Mouse (Mus musculus): ENCODE data around the gene Pla2g4a. TPM values are rescaled to one million over a fixed set of nuclear protein-coding genes. Genes with fewer than 3 reads are reported as not detected.
A peak's percentile ranks its signal among the peaks of the same experiment; 100 is the strongest.
"Not testable (repeated sequence)": the region's sequence is repeated elsewhere in the genome, so short reads cannot be mapped to it uniquely, and the experiment has no call there.

Gene Pla2g4a
- polyA plus RNA-seq, 1 experiment: 1.4 TPM

DNA sequence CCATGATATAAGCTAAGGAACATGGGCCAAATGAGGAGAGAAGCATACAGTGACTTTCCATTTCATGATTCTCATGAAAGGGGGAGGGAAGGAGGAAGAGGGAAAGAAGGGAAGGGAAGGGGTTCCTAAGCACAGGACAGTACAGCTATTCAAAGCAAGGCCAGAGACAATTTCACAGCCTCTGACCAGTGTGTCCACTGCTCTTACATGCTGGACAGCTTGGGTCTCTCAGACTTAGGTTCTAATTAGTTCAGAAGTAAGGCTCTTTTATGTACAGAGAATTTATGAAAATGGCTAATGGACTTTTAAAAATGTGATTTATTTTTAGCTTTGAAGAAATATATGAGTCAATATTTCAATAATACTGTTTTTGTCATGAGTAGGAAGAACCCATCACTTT, 9.0 kb downstream of the Pla2g4a start:
- no peak for DNase-seq (ENCODE audit: low read depth)
- no peak for TF ChIP-seq POLR2A (IDR thresholded peaks at IDR 0.05; ENCODE audit: borderline replicate concordance, extremely low read depth, insufficient read depth, insufficient read length, poor library complexity, severe bottlenecking)
- TF ChIP-seq CTCF (IDR thresholded peaks at IDR 0.05; ENCODE audit: borderline replicate concordance, extremely low read depth, insufficient read depth, insufficient read length): no peak

DNA sequence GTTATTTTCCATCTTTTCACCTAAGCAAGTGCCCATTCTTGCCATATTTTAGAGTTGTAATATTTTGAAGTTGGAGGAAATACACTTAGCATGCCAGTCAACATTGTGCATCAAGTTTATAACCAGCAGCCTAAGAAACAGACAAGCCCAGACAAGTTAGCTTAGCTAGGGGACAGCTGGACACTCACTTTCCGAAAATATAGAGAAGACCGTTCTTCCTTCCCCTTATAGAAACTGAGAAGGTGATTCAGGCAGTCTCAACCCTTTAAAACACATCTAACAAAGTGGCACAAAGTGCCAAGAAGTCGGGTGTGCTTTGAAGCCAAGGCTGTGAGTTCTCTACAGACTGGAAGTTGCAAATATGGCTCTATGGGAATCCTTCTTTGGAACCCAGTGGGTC, 10.4 kb downstream of the Pla2g4a start:
- TF ChIP-seq CTCF (IDR thresholded peaks at IDR 0.05; ENCODE audit: borderline replicate concordance, extremely low read depth, insufficient read depth, insufficient read length): no peak
- no peak for TF ChIP-seq POLR2A (IDR thresholded peaks at IDR 0.05; ENCODE audit: borderline replicate concordance, extremely low read depth, insufficient read depth, insufficient read length, poor library complexity, severe bottlenecking)
- DNase-seq (ENCODE audit: low read depth): no peak

DNA sequence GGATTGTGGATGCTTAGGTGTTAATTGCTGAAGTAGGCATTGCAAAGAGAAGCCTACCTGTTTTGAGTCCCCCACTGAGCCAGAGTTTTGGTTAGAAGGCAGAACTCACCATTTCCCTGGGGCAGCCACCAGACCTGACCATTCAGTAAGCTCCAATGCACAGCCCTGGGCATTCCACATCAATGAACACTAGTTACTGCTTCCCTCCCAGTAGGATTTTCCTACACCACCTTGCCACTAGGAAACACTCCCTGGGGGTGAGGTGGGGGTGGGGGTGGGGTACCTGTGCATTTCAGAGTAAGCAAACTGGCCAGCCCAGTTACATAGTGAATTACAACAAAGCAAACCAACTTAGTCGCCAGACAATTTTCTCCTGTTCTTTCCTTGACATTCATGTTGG, 10.8 kb downstream of the Pla2g4a start:
- no peak for DNase-seq (ENCODE audit: low read depth)
- no peak for TF ChIP-seq POLR2A (IDR thresholded peaks at IDR 0.05; ENCODE audit: borderline replicate concordance, extremely low read depth, insufficient read depth, insufficient read length, poor library complexity, severe bottlenecking)
- no peak for TF ChIP-seq CTCF (IDR thresholded peaks at IDR 0.05; ENCODE audit: borderline replicate concordance, extremely low read depth, insufficient read depth, insufficient read length)

DNA sequence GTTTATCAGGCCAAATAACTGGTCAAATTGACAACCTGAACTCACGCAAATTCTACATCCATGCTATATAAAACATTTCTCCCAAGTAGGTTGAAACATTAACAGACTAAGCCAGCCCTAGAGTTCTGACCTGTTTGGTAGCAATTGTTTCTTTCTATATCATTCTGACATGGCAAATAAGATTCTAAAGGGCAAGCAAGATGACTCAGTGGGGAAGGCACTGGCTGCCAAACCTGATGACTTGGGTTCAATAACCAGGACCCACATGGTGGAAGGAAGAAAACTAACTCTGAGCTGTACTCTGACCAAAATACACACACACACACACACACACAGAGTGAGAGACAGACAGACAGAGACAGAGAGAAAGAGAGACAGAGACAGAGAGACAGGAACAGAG, 11.8 kb downstream of the Pla2g4a start:
- TF ChIP-seq POLR2A (IDR thresholded peaks at IDR 0.05; ENCODE audit: borderline replicate concordance, extremely low read depth, insufficient read depth, insufficient read length, poor library complexity, severe bottlenecking): no peak
- no peak for TF ChIP-seq CTCF (IDR thresholded peaks at IDR 0.05; ENCODE audit: borderline replicate concordance, extremely low read depth, insufficient read depth, insufficient read length)
- no peak for DNase-seq (ENCODE audit: low read depth)

DNA sequence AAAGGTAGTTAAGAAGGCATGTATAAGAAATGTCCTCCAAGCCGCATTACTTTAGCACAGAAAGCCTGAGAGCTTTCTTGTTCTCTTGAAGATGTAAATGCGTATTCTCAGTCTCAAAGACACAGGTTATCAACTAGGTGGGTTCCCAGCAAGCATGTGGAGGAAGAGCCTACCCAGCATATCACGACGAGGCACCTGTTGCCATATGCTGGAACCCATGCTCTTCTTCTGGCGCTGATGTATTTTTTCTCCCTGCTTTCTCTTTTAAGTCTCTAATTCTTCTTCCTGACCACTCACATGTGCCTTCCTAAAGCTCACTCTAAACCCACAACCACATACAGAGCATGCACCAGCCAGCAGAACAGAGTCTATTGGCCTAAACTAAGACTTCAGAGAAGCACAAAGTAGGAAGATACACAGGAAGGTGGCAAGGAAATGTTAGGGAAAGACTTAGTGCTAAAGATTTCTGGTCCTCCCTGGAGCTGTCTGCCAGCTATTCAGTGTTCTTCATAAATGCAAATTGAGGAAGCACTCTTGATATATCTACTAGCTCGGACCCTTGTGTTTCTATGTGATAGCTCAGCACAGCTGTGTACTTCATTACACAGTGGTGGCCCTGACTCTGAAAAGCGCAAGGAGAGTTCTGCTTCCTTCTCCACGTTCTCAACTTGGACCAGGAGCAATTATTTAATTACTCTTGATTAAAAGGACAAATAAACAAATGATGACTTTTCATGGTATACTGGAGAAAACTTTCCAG, 12.8 kb downstream of the Pla2g4a start:
- TF ChIP-seq CTCF (IDR thresholded peaks at IDR 0.05; ENCODE audit: borderline replicate concordance, extremely low read depth, insufficient read depth, insufficient read length) (no peak), POLR2A (IDR thresholded peaks at IDR 0.05; ENCODE audit: borderline replicate concordance, extremely low read depth, insufficient read depth, insufficient read length, poor library complexity, severe bottlenecking) (no peak)
- no peak for DNase-seq (ENCODE audit: low read depth)

DNA sequence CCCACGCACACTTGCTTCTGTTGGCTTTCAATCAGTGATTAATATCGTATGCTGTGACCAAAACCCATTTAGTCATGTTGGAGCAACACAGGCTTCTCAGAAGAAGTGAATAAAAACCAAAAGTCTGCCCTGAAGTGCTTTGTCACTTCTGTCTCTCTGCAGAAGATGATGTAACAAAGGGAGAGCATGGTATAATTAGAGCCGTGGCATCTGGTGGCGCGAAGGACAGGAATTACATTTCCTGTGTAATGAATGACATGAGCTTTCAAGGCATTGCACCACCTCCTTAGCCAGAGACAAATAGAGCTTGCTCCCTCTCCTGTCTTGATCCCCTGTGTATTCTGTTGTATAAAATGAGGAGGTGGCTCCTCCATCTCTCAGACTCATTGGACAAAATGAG, 14.1 kb downstream of the Pla2g4a start:
- no peak for TF ChIP-seq POLR2A (IDR thresholded peaks at IDR 0.05; ENCODE audit: borderline replicate concordance, extremely low read depth, insufficient read depth, insufficient read length, poor library complexity, severe bottlenecking)
- TF ChIP-seq CTCF (IDR thresholded peaks at IDR 0.05; ENCODE audit: borderline replicate concordance, extremely low read depth, insufficient read depth, insufficient read length): no peak
- DNase-seq (ENCODE audit: low read depth): peak; percentile 20

DNA sequence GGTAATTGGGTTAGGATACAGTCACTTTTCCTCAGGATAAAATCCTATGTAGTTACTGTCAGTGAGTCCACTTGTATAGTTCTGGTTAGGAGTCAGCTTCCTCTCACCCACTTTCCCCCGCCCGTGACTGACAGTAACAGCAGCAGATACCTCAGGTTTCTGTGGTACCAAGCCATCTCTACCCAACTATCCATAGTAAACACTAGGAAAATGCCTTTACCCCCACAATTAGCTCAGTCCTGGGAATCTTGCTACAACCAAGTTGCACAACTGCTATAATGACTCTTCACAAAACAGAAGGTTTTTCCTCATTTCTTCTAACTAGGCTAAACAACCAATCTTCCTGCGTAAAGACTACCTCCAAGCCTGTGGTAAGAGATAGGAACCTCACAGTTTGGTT, 14.7 kb downstream of the Pla2g4a start:
- DNase-seq (ENCODE audit: low read depth): no peak
- TF ChIP-seq CTCF (IDR thresholded peaks at IDR 0.05; ENCODE audit: borderline replicate concordance, extremely low read depth, insufficient read depth, insufficient read length) (no peak), POLR2A (IDR thresholded peaks at IDR 0.05; ENCODE audit: borderline replicate concordance, extremely low read depth, insufficient read depth, insufficient read length, poor library complexity, severe bottlenecking) (no peak)

DNA sequence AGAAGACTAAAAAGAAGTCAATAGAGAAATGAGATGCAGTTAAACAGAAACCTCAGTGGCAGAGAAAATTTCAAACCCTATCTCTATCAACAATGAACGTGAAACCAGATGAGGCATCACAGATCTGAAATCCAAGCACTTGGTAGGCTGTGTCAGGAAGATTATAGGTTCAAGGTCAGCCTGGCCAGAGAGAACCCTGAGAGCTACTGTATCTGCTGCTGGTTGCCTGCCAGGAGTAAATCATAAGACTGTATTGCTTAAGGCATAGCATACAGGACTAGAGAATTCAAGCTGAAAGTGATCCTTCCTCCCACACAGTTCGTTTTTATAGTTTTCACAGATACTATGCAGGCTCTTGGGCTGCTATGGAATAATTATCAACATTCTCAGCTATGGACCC, 17.5 kb downstream of the Pla2g4a start:
- TF ChIP-seq CTCF (IDR thresholded peaks at IDR 0.05; ENCODE audit: borderline replicate concordance, extremely low read depth, insufficient read depth, insufficient read length) (no peak), POLR2A (IDR thresholded peaks at IDR 0.05; ENCODE audit: borderline replicate concordance, extremely low read depth, insufficient read depth, insufficient read length, poor library complexity, severe bottlenecking) (no peak)
- no peak for DNase-seq (ENCODE audit: low read depth)

DNA sequence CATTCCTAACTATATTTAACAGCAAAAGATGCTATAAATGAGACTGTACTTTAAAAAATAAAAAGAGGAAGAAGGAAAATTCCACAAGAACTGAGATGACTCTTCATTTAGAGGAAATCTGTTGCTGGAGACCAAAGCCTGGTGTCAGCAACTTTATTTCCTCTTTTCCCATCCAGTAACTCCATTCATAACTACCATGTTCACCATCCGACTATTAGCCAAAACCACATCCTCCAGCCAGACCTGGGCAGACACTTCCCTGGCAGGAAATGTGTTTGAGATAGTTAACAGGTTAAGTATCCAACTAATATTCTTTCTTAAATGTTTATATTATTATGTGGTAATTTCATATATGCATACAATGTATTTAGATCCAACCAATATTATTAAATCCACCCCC, 20.8 kb downstream of the Pla2g4a start:
- no peak for TF ChIP-seq POLR2A (IDR thresholded peaks at IDR 0.05; ENCODE audit: borderline replicate concordance, extremely low read depth, insufficient read depth, insufficient read length, poor library complexity, severe bottlenecking)
- no peak for TF ChIP-seq CTCF (IDR thresholded peaks at IDR 0.05; ENCODE audit: borderline replicate concordance, extremely low read depth, insufficient read depth, insufficient read length)
- DNase-seq (ENCODE audit: low read depth): no peak

DNA sequence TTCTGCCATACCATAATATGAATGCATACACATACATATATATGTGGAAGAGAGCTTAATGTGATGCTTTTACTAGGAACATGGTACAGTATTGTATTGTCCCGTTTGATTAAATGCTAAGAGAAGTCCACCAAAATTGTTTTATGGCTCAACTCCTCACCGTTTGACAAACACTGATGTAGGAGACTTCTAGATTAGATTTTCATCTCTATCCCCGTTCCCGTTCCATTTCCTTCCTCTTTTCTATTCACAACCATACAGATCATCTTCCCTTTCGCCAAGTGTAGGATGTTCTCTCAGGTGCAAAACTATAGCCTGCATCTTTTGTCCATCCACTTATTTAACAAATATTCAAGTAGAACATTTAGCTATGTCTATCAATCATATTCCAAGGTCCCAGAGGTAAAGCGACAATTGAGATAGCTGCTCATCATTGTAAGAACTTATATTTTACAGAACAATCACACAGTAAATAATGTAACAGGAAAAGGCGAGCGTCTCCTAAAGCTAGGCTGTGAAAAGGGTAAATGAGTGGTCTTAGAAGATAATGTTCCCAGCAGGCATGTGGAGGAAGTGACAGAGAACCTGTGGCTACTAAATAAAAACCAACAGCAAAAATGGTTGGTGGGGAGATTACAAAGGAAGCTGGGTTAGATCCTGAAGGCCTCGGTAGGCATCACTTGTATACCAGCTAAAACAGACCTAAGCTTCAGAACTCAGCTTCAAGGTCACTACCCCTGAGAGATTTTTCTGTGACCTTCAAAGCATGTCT, 21.6 kb downstream of the Pla2g4a start:
- no peak for DNase-seq (ENCODE audit: low read depth)
- TF ChIP-seq CTCF (IDR thresholded peaks at IDR 0.05; ENCODE audit: borderline replicate concordance, extremely low read depth, insufficient read depth, insufficient read length): no peak
- no peak for TF ChIP-seq POLR2A (IDR thresholded peaks at IDR 0.05; ENCODE audit: borderline replicate concordance, extremely low read depth, insufficient read depth, insufficient read length, poor library complexity, severe bottlenecking)

DNA sequence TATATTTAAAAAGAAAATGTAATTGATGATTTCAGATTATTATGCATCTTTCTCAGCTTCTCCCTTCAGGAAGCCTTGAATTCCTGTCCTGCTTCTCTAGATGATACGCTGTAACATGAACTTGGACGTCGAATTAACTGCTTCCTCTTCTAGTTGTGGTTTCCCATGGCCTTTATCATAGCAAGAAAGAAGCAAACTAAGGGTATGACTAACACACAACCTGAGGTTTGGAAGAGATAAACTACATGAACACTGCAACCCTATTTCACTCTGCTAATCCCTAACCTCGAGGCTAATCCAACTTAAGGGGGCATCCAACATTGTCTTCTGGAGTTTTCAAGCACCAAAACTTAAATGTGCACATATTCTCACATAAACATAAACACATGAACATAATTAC, 23.3 kb downstream of the Pla2g4a start:
- TF ChIP-seq POLR2A (IDR thresholded peaks at IDR 0.05; ENCODE audit: borderline replicate concordance, extremely low read depth, insufficient read depth, insufficient read length, poor library complexity, severe bottlenecking) (no peak), CTCF (IDR thresholded peaks at IDR 0.05; ENCODE audit: borderline replicate concordance, extremely low read depth, insufficient read depth, insufficient read length) (no peak)
- no peak for DNase-seq (ENCODE audit: low read depth)

DNA sequence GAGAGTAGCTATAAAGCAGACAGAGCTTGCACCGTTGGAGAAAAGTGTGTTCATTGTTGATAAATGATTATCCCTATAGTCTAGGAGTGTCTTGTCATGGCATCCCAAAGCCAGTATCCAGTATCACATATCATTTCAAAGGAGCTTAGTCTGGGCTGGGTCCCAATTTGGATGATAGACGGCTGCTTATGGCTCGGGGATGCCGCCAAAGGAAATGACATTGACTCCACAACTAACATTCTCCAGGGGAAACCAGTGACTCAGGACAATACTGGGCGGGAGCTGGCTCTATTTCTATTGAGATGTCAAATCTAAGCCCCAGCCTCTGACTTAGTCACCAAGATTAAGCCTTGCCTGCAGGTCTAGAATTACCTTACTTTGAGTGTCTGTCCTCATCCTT, 31.9 kb downstream of the Pla2g4a start:
- no peak for DNase-seq (ENCODE audit: low read depth)
- TF ChIP-seq CTCF (IDR thresholded peaks at IDR 0.05; ENCODE audit: borderline replicate concordance, extremely low read depth, insufficient read depth, insufficient read length) (no peak), POLR2A (IDR thresholded peaks at IDR 0.05; ENCODE audit: borderline replicate concordance, extremely low read depth, insufficient read depth, insufficient read length, poor library complexity, severe bottlenecking) (no peak)

DNA sequence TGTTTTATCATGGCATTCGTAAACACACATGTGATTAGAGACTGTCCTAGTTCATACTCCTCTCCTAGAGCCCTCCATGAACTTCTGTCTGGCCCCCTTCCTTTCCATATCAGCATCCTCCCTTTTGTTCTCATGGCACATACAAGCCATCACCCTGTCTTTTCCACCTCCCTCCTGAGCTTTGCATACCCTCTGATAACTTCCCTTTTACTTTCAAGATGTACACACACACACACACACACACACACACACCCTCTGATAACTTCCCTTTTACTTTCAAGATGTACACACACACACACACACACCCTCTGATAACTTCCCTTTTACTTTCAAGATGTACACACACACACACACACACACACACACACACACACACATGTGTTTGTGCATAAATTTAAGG, 37.4 kb downstream of the Pla2g4a start:
- not testable (repeated sequence) for DNase-seq (ENCODE audit: low read depth)

All from brain, embryonic 14.5 days (tissue).